Mouse (Mus musculus): ENCODE data around the gene Pxt1. TPM values are rescaled to one million over a fixed set of nuclear protein-coding genes. Genes with fewer than 3 reads are reported as not detected.

Pxt1 gene
- total RNA-seq, 2 experiments from 2014 or later: not detected

Other genes starting within 250 kb of the Pxt1 start
- gene AC170998.1, start 217.8 kb downstream of the Pxt1 start, total RNA-seq (2021): 1 to 10 TPM; 2.8 TPM
- gene Mapk13, start 174.5 kb downstream of the Pxt1 start, total RNA-seq (2021): 1 to 10 TPM; 1.7 to 4.3 TPM
- 10 to 100 TPM; 51.5 to 55.0 TPM for gene Brpf3, start 142.8 kb downstream of the Pxt1 start, total RNA-seq (2021)
- under 1 TPM; 0.53 to 0.54 TPM for gene Pnpla1, start 85.4 kb downstream of the Pxt1 start, total RNA-seq (2021)
- gene 4930539E08Rik, start 28.5 kb downstream of the Pxt1 start, total RNA-seq (2021): 10 to 100 TPM in 1 of 2 experiments, 1 to 10 TPM in 1; 8.6 to 10.7 TPM
- gene Kctd20, start 8.1 kb upstream of the Pxt1 start, total RNA-seq (2021): 10 to 100 TPM; 67.7 to 71.2 TPM
- gene Stk38, start 64.2 kb upstream of the Pxt1 start, total RNA-seq (2021): 10 to 100 TPM; 43.2 to 45.8 TPM
- gene Srsf3, start 88.8 kb upstream of the Pxt1 start, total RNA-seq (2021): 100 to 1,000 TPM; 124 to 130 TPM
- 10 to 100 TPM; 35.1 to 57.4 TPM for gene Cdkn1a, start 147.1 kb upstream of the Pxt1 start, total RNA-seq (2021)
- gene Rab44, start 170.3 kb upstream of the Pxt1 start, total RNA-seq (2021): not detected

Measured in left cerebral cortex, adult 18-20 months (tissue).